Mouse (Mus musculus): ENCODE results near the gene Klk7.

- TF ChIP-seq POLR2A (IDR thresholded peaks at IDR 0.05; ENCODE audit: low read depth, low read length): no peak
- TF ChIP-seq CTCF (conservative IDR thresholded peaks at IDR 0.05; ENCODE audit: insufficient read depth, insufficient read length, low read depth, low read length): no peak
These were observed 38.2 kb upstream of the Klk7 start for GRCm38 (mm10) chr7:43772901-43773300.

Data from kidney, adult 2 months (tissue).